Mouse (Mus musculus): ENCODE data around the gene Cstf1. TPM values are rescaled to one million over a fixed set of nuclear protein-coding genes. Genes with fewer than 3 reads are reported as not detected.

Gene Cstf1
- polyA plus RNA-seq, 1 experiment from 2014 or later: 29.8 TPM

GRCm38 (mm10) chr2:172405011-172405410, 34.5 kb downstream of the Cstf1 start:
- Histone ChIP-seq H3K4me2 (replicated peaks) (no peak overlapping the region), H3K4me1 (replicated peaks; ENCODE audit: control insufficient read depth, insufficient read depth, low read length) (no peaks in the 10 kb centered on the region), H3K4me3 (replicated peaks; ENCODE audit: low read length) (no peak overlapping the region), H3K27me3 (ENCODE audit: control insufficient read depth, insufficient read depth, low read length) (no peaks in the 10 kb centered on the region), H3K36me3 (replicated peaks; ENCODE audit: control insufficient read depth, insufficient read depth) (no peaks in the 10 kb centered on the region), H3K27ac (no peak overlapping the region), H3K9me3 (ENCODE audit: control insufficient read depth, low read length) (no peaks in the 10 kb centered on the region), H3K9ac (no peak overlapping the region)
- 77% methylated on average over 3 of the region's 3 CpGs for WGBS
- no peak for ATAC-seq (ENCODE audit: low FRiP score)
- DNase-seq (ENCODE audit: low spot score): no peak

- WGBS: 72% methylated on average over 4 of the region's 4 CpGs
- Histone ChIP-seq H3K27ac (no peak overlapping the region), H3K4me2 (replicated peaks) (no peak overlapping the region), H3K27me3 (ENCODE audit: control insufficient read depth, insufficient read depth, low read length) (no peaks in the 10 kb centered on the region), H3K36me3 (replicated peaks; ENCODE audit: control insufficient read depth, insufficient read depth) (no peaks in the 10 kb centered on the region), H3K4me3 (replicated peaks; ENCODE audit: low read length) (no peak overlapping the region), H3K4me1 (replicated peaks; ENCODE audit: control insufficient read depth, insufficient read depth, low read length) (no peaks in the 10 kb centered on the region), H3K9ac (no peak overlapping the region), H3K9me3 (ENCODE audit: control insufficient read depth, low read length) (no peaks in the 10 kb centered on the region)
- ATAC-seq (ENCODE audit: low FRiP score) (no peak), DNase-seq (ENCODE audit: low spot score) (no peak)
Measured at GRCm38 (mm10) chr2:172406173-172406572, 35.7 kb downstream of the Cstf1 start.

DNA sequence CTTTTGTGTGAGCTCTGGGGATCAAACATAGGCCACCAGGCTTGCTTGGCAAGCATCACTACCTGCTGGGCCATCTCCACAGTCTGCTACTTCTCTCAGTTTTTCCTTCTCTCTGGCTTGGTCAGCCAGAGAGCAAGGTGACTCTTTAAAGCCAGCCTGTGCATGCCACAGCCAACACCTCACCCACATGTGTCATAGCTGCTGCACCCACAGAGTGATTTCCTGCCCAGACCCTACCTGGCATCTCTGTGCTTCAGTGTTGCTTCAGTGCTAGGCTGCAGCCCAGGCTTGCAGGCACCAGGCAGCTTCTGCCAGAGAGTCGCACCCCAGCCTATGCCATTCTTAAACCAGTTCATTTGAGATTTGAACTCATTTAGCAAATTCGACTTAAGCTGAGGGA, 37.0 kb downstream of the Cstf1 start:
- no peak for ATAC-seq (ENCODE audit: low FRiP score)
- H3K36me3 ChIP-seq (replicated peaks; ENCODE audit: control insufficient read depth, insufficient read depth): no peaks in the 10 kb centered on the region
- no peak overlapping the region for H3K27ac ChIP-seq
- H3K4me1 ChIP-seq (replicated peaks; ENCODE audit: control insufficient read depth, insufficient read depth, low read length): 0 out of 2 replicates have a peak, but pooled peaks cover 2% of the 10 kb centered on the region
- H3K4me3 ChIP-seq (replicated peaks; ENCODE audit: low read length): no peak overlapping the region
- no peak overlapping the region for H3K9ac ChIP-seq
- H3K9me3 ChIP-seq (ENCODE audit: control insufficient read depth, low read length): no peaks in the 10 kb centered on the region
- H3K4me2 ChIP-seq (replicated peaks): no peak overlapping the region
- 84% methylated on average over 2 of the region's 2 CpGs for WGBS
- no peaks in the 10 kb centered on the region for H3K27me3 ChIP-seq (ENCODE audit: control insufficient read depth, insufficient read depth, low read length)
- no peak for DNase-seq (ENCODE audit: low spot score)

- no peak overlapping the region for H3K4me3 ChIP-seq (replicated peaks; ENCODE audit: low read length)
- no peak overlapping the region for H3K27ac ChIP-seq
Measured at GRCm38 (mm10) chr2:172410686-172411085, 40.2 kb downstream of the Cstf1 start.

GRCm38 (mm10) chr2:172411091-172411490, 40.6 kb downstream of the Cstf1 start:
- WGBS: 83% methylated on average over 11 of the region's 11 CpGs
- Histone ChIP-seq H3K4me2 (replicated peaks) (no peak overlapping the region), H3K27ac (no peak overlapping the region), H3K9ac (no peak overlapping the region), H3K9me3 (ENCODE audit: control insufficient read depth, low read length) (no peaks in the 10 kb centered on the region), H3K27me3 (ENCODE audit: control insufficient read depth, insufficient read depth, low read length) (no peaks in the 10 kb centered on the region), H3K4me1 (replicated peaks; ENCODE audit: control insufficient read depth, insufficient read depth, low read length) (0 out of 2 replicates have a peak, but pooled peaks cover 2% of the 10 kb centered on the region), H3K4me3 (replicated peaks; ENCODE audit: low read length) (no peak overlapping the region), H3K36me3 (replicated peaks; ENCODE audit: control insufficient read depth, insufficient read depth) (no peaks in the 10 kb centered on the region)
- DNase-seq (ENCODE audit: low spot score): no peak
- ATAC-seq (ENCODE audit: low FRiP score): no peak

More at GRCm38 (mm10) chr2:172410686-172411085, 40.2 kb downstream of the Cstf1 start:
- H3K27me3 ChIP-seq (ENCODE audit: control insufficient read depth, insufficient read depth, low read length): no peaks in the 10 kb centered on the region
- no peak for ATAC-seq (ENCODE audit: low FRiP score)
- 80% methylated on average over 2 of the region's 2 CpGs for whole genome bisulfite sequencing
- DNase-seq (ENCODE audit: low spot score): no peak
- H3K9ac ChIP-seq: no peak overlapping the region
- H3K4me1 ChIP-seq (replicated peaks; ENCODE audit: control insufficient read depth, insufficient read depth, low read length): 0 out of 2 replicates have a peak, but pooled peaks cover 2% of the 10 kb centered on the region
- H3K4me2 ChIP-seq (replicated peaks): no peak overlapping the region
- no peaks in the 10 kb centered on the region for H3K9me3 ChIP-seq (ENCODE audit: control insufficient read depth, low read length)
- no peaks in the 10 kb centered on the region for H3K36me3 ChIP-seq (replicated peaks; ENCODE audit: control insufficient read depth, insufficient read depth)

- Histone ChIP-seq H3K9ac (no peak overlapping the region), H3K36me3 (replicated peaks; ENCODE audit: control insufficient read depth, insufficient read depth) (no peaks in the 10 kb centered on the region), H3K9me3 (ENCODE audit: control insufficient read depth, low read length) (no peaks in the 10 kb centered on the region), H3K27ac (no peak overlapping the region), H3K4me2 (replicated peaks) (peak overlapping the region; percentile 7; the same call in 1 of the 2 replicates), H3K4me1 (replicated peaks; ENCODE audit: control insufficient read depth, insufficient read depth, low read length) (0 out of 2 replicates have a peak, but pooled peaks cover 2% of the 10 kb centered on the region), H3K4me3 (replicated peaks; ENCODE audit: low read length) (no peak overlapping the region), H3K27me3 (ENCODE audit: control insufficient read depth, insufficient read depth, low read length) (no peaks in the 10 kb centered on the region)
- 8% methylated on average over 9 of the region's 9 CpGs for WGBS
- ATAC-seq (ENCODE audit: low FRiP score) (peak; percentile 65; the same call in 1 of the 2 replicates), DNase-seq (ENCODE audit: low spot score) (peak; percentile 44)
Measured at GRCm38 (mm10) chr2:172412454-172412853, 42.0 kb downstream of the Cstf1 start.

GRCm38 (mm10) chr2:172413273-172413672, 42.8 kb downstream of the Cstf1 start:
- 15% methylated on average over 4 of the region's 4 CpGs for WGBS
- Histone ChIP-seq H3K27me3 (ENCODE audit: control insufficient read depth, insufficient read depth, low read length) (no peaks in the 10 kb centered on the region), H3K9me3 (ENCODE audit: control insufficient read depth, low read length) (no peaks in the 10 kb centered on the region), H3K36me3 (replicated peaks; ENCODE audit: control insufficient read depth, insufficient read depth) (no peaks in the 10 kb centered on the region), H3K9ac (no peak overlapping the region), H3K4me3 (replicated peaks; ENCODE audit: low read length) (no peak overlapping the region), H3K4me1 (replicated peaks; ENCODE audit: control insufficient read depth, insufficient read depth, low read length) (0 out of 2 replicates have a peak, but pooled peaks cover 2% of the 10 kb centered on the region), H3K4me2 (replicated peaks) (no peak overlapping the region), H3K27ac (no peak overlapping the region)
- ATAC-seq (ENCODE audit: low FRiP score) (no peak), DNase-seq (ENCODE audit: low spot score) (no peak)

- H3K36me3 ChIP-seq (replicated peaks; ENCODE audit: control insufficient read depth, insufficient read depth): no peaks in the 10 kb centered on the region
- H3K9ac ChIP-seq: no peak overlapping the region
- H3K4me2 ChIP-seq (replicated peaks): no peak overlapping the region
- H3K4me3 ChIP-seq (replicated peaks; ENCODE audit: low read length): no peak overlapping the region
- H3K4me1 ChIP-seq (replicated peaks; ENCODE audit: control insufficient read depth, insufficient read depth, low read length): 0 out of 2 replicates have a peak, but pooled peaks cover 2% of the 10 kb centered on the region
- no peak overlapping the region for H3K27ac ChIP-seq
- ATAC-seq (ENCODE audit: low FRiP score) (no peak), DNase-seq (ENCODE audit: low spot score) (no peak)
- H3K9me3 ChIP-seq (ENCODE audit: control insufficient read depth, low read length): no peaks in the 10 kb centered on the region
- WGBS: 41% methylated on average over 5 of the region's 5 CpGs
- no peaks in the 10 kb centered on the region for H3K27me3 ChIP-seq (ENCODE audit: control insufficient read depth, insufficient read depth, low read length)
Measured at GRCm38 (mm10) chr2:172413894-172414293, 43.4 kb downstream of the Cstf1 start.

GRCm38 (mm10) chr2:172416218-172416617, 45.7 kb downstream of the Cstf1 start:
- ATAC-seq (ENCODE audit: low FRiP score) (no peak), DNase-seq (ENCODE audit: low spot score) (no peak)
- Histone ChIP-seq H3K4me3 (replicated peaks; ENCODE audit: low read length) (no peak overlapping the region), H3K4me1 (replicated peaks; ENCODE audit: control insufficient read depth, insufficient read depth, low read length) (0 out of 2 replicates have a peak, but pooled peaks cover 2% of the 10 kb centered on the region), H3K9me3 (ENCODE audit: control insufficient read depth, low read length) (no peaks in the 10 kb centered on the region), H3K27ac (no peak overlapping the region), H3K9ac (no peak overlapping the region), H3K36me3 (replicated peaks; ENCODE audit: control insufficient read depth, insufficient read depth) (no peaks in the 10 kb centered on the region), H3K27me3 (ENCODE audit: control insufficient read depth, insufficient read depth, low read length) (no peaks in the 10 kb centered on the region), H3K4me2 (replicated peaks) (no peak overlapping the region)
- 63% methylated on average over 12 of the region's 12 CpGs for WGBS

DNA sequence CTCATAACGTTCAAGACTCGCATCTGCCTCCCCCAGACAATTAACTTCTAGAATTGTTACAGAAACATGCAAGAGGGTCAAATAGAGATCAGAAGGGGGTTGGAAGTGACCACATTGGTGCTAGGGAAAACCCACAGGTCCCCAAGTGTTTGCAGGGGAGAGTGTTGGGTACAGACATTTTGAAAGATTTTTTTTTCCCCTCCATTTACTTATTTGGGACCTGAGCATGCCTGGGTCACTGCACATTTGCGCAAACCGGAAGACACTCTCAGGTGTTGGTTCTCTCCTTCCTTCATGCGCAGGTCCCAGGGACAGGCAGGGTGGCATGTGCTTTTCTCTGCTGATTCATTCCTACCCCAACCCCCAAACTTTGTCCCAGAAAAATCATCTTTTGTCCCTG, 46.4 kb downstream of the Cstf1 start:
- no peak for ATAC-seq (ENCODE audit: low FRiP score)
- Histone ChIP-seq H3K4me2 (replicated peaks) (no peak overlapping the region), H3K27me3 (ENCODE audit: control insufficient read depth, insufficient read depth, low read length) (no peaks in the 10 kb centered on the region), H3K4me3 (replicated peaks; ENCODE audit: low read length) (no peak overlapping the region), H3K9ac (no peak overlapping the region), H3K27ac (no peak overlapping the region), H3K4me1 (replicated peaks; ENCODE audit: control insufficient read depth, insufficient read depth, low read length) (0 out of 2 replicates have a peak, but pooled peaks cover 2% of the 10 kb centered on the region), H3K36me3 (replicated peaks; ENCODE audit: control insufficient read depth, insufficient read depth) (no peaks in the 10 kb centered on the region), H3K9me3 (ENCODE audit: control insufficient read depth, low read length) (no peaks in the 10 kb centered on the region)
- no peak for DNase-seq (ENCODE audit: low spot score)
- 92% methylated on average over 5 of the region's 5 CpGs for WGBS
